Mouse (Mus musculus) C2C12 (cell line): ENCODE results near the gene A730071L15Rik.

ENCODE experiments used
- CEBPB ChIP-seq: IDR thresholded peaks from one replicate; pipeline ENCODE4 v1.6.1; 2011; ENCODE audit warnings: low read depth, mild to moderate bottlenecking, control low read depth, moderate library complexity
- CTCF ChIP-seq: IDR thresholded peaks from one replicate; pipeline ENCODE4 v1.5.1; 2011; ENCODE audit not compliant: control insufficient read depth, insufficient read depth, insufficient read length
- MAX ChIP-seq: IDR thresholded peaks from one replicate; pipeline ENCODE4 v1.6.1; 2011; ENCODE audit warnings: mild to moderate bottlenecking, control low read depth
- USF1 ChIP-seq: IDR thresholded peaks from one replicate; pipeline ENCODE4 v1.6.1; 2011; ENCODE audit warnings: low read depth, mild to moderate bottlenecking, control low read depth, moderate library complexity

- no peak for TF ChIP-seq CTCF
- no peak for TF ChIP-seq USF1
- TF ChIP-seq CEBPB, result no peak
- TF ChIP-seq MAX, result no peak
Observed at GRCm38 (mm10) chr11:6200570-6200969, 741 bp downstream of the A730071L15Rik start.
